Comparison of ENCODE assay signal across 10 mouse cellular contexts in the genomic region with DNA sequence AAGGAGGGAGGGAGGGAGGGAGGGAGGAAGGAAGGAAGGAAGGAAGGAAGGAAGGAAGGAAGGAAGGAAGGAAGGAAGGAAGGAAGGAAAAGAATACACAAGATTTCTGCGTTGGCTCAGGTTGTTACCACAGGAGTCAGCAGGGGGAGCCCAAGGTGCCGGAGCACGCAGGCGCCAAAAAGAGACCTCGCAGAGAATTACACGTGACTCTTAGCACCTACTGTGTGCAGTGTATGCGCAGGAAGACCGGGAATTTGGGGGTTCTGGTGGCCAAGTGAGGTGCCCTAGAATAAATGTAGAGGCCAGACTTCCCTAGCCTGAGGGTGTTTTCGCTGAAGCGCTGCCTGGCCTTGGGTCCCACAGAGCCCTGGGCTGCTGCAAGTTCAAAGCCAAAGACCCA.
DNase-seq lines count a peak whose midpoint lies in the region; ATAC-seq and TF ChIP-seq lines count a peak whose summit lies in the region.
"Had no signal": no experiment of that assay in that cellular context is flagged by ENCODE, and none has a peak within 500 bp of the region (broad histone marks: within the 10 kb centered on the region; RNA-seq: fewer than 3 reads in every experiment).

No protein-coding gene starts in this region.

- no peak for TF ChIP-seq EP300 in stomach, postnatal 0 days (optimal IDR thresholded peaks at IDR 0.05)

- no peaks in the 10 kb centered on the region for H3K36me3 ChIP-seq in intestine, embryonic 14.5 days (ENCODE audit: control insufficient read depth, insufficient read depth, low read length)
- H3K36me3 ChIP-seq in intestine, embryonic 15.5 days = no peaks in the 10 kb centered on the region
- no peaks in the 10 kb centered on the region for H3K36me3 ChIP-seq in neural tube, embryonic 11.5 days (ENCODE audit: control insufficient read depth, insufficient read depth, low read length)
- no peaks in the 10 kb centered on the region for H3K36me3 ChIP-seq in stomach, postnatal 0 days (ENCODE audit: control insufficient read depth, insufficient read depth, low read length)
- H3K36me3 ChIP-seq: heart, embryonic 12.5 days; lung, embryonic 15.5 days had no signal

- 11% methylated on average over 10 of the region's 10 CpGs for WGBS in cerebellum, adult 2 months
- 3% methylated on average over 10 of the region's 10 CpGs for WGBS in intestine, embryonic 14.5 days
- 3% methylated on average over 10 of the region's 10 CpGs for WGBS in intestine, embryonic 15.5 days
- 6% methylated on average over 10 of the region's 10 CpGs for WGBS in neural tube, embryonic 11.5 days
- WGBS in stomach, postnatal 0 days = 4% methylated on average over 10 of the region's 10 CpGs

- H3K9ac ChIP-seq in intestine, embryonic 14.5 days (ENCODE audit: low read length) = no peak overlapping the region
- no peak overlapping the region for H3K9ac ChIP-seq in intestine, embryonic 15.5 days
- no peak overlapping the region for H3K9ac ChIP-seq in neural tube, embryonic 11.5 days (ENCODE audit: low read length)
- H3K9ac ChIP-seq in stomach, postnatal 0 days (ENCODE audit: low read length) = no peak overlapping the region
- H3K9ac ChIP-seq: heart, embryonic 12.5 days; lung, embryonic 15.5 days had no signal

- H3K9me3 ChIP-seq in intestine, embryonic 14.5 days (ENCODE audit: control insufficient read depth, low read length) = no peaks in the 10 kb centered on the region
- no peaks in the 10 kb centered on the region for H3K9me3 ChIP-seq in intestine, embryonic 15.5 days
- no peaks in the 10 kb centered on the region for H3K9me3 ChIP-seq in neural tube, embryonic 11.5 days (ENCODE audit: control insufficient read depth, low read length)
- no peaks in the 10 kb centered on the region for H3K9me3 ChIP-seq in stomach, postnatal 0 days (ENCODE audit: control insufficient read depth, low read length)
- H3K9me3 ChIP-seq: lung, embryonic 15.5 days had no signal

- H3K4me2 ChIP-seq in intestine, embryonic 14.5 days (ENCODE audit: low read length) = no peak overlapping the region
- H3K4me2 ChIP-seq in intestine, embryonic 15.5 days (replicated peaks) = no peak overlapping the region
- no peak overlapping the region for H3K4me2 ChIP-seq in neural tube, embryonic 11.5 days (ENCODE audit: low read depth)
- H3K4me2 ChIP-seq in stomach, postnatal 0 days (replicated peaks; ENCODE audit: low read depth) = no peak overlapping the region
- H3K4me2 ChIP-seq: heart, embryonic 12.5 days; lung, embryonic 15.5 days had no signal

- DNase-seq in cerebellum, adult 2 months = no peak
- DNase-seq in cerebellum, adult 11-12 months = no peak
- DNase-seq in intestine, embryonic 14.5 days (ENCODE audit: low spot score) = peak; percentile 50
- peak; percentile 40 for DNase-seq in neural tube, embryonic 11.5 days (ENCODE audit: low spot score)
- no peak for DNase-seq in neural tube, embryonic 10.5 days (ENCODE audit: extremely low spot score, low spot score)
- DNase-seq in stomach, postnatal 0 days (ENCODE audit: low spot score) = no peak
- DNase-seq in yolk sac, embryonic 10.5 days (ENCODE audit: low spot score) = no peak

- TF ChIP-seq CTCF in cerebellum, adult 2 months (IDR thresholded peaks at IDR 0.05; ENCODE audit: borderline replicate concordance, insufficient read depth, low read depth, low read length) = peak; percentile 46; the same call in 1 of the 2 replicates
- peak; percentile 59 for TF ChIP-seq CTCF in stomach, postnatal 0 days (IDR thresholded peaks at IDR 0.05; ENCODE audit: low read depth)

- no peak for ATAC-seq in intestine, embryonic 14.5 days (replicated peaks; ENCODE audit: low FRiP score, low TSS enrichment, low read depth)
- no peak for ATAC-seq in intestine, embryonic 15.5 days
- no peak for ATAC-seq in neural tube, embryonic 11.5 days (ENCODE audit: insufficient read depth, low FRiP score, low TSS enrichment)
- ATAC-seq in stomach, postnatal 0 days (ENCODE audit: low FRiP score, low TSS enrichment) = no peak

- TF ChIP-seq POLR2A in cerebellum, adult 2 months (IDR thresholded peaks at IDR 0.05; ENCODE audit: borderline replicate concordance, insufficient read depth, low read length) = no peak

- no peaks in the 10 kb centered on the region for H3K27me3 ChIP-seq in cerebellum, adult 2 months (ENCODE audit: control insufficient read depth, insufficient read depth, low read length)
- peaks cover 97% of the 10 kb centered on the region for H3K27me3 ChIP-seq in intestine, embryonic 14.5 days (replicated peaks; ENCODE audit: control insufficient read depth, insufficient read depth, low read length)
- H3K27me3 ChIP-seq in intestine, embryonic 15.5 days (replicated peaks) = peaks cover 86% of the 10 kb centered on the region
- peaks cover 73% of the 10 kb centered on the region for H3K27me3 ChIP-seq in neural tube, embryonic 11.5 days (ENCODE audit: control insufficient read depth, insufficient read depth, low read length)
- peaks cover 5% of the 10 kb centered on the region; the same call in 1 of the 2 replicates for H3K27me3 ChIP-seq in stomach, postnatal 0 days (ENCODE audit: control insufficient read depth, insufficient read depth, low read length)

- H3K27ac ChIP-seq in cerebellum, adult 2 months (ENCODE audit: insufficient read depth, low read length) = no peak overlapping the region
- H3K27ac ChIP-seq in intestine, embryonic 14.5 days (ENCODE audit: low read depth) = no peak overlapping the region
- H3K27ac ChIP-seq in intestine, embryonic 15.5 days = no peak overlapping the region
- H3K27ac ChIP-seq in neural tube, embryonic 11.5 days (ENCODE audit: low read depth, low read length) = no peak overlapping the region
- no peak overlapping the region for H3K27ac ChIP-seq in stomach, postnatal 0 days (replicated peaks)
- H3K27ac ChIP-seq: lung, embryonic 15.5 days had no signal

- H3K4me1 ChIP-seq in cerebellum, adult 2 months (ENCODE audit: control insufficient read depth, insufficient read depth, low read length) = no peaks in the 10 kb centered on the region
- no peaks in the 10 kb centered on the region for H3K4me1 ChIP-seq in intestine, embryonic 14.5 days (replicated peaks; ENCODE audit: control insufficient read depth, insufficient read depth, low read length)
- H3K4me1 ChIP-seq in intestine, embryonic 15.5 days (replicated peaks) = no peaks in the 10 kb centered on the region
- H3K4me1 ChIP-seq in neural tube, embryonic 11.5 days (ENCODE audit: control insufficient read depth, insufficient read depth, low read length) = peaks cover 13% of the 10 kb centered on the region
- no peaks in the 10 kb centered on the region for H3K4me1 ChIP-seq in stomach, postnatal 0 days (replicated peaks; ENCODE audit: control insufficient read depth, insufficient read depth)
- H3K4me1 ChIP-seq: heart, embryonic 12.5 days; lung, embryonic 15.5 days had no signal

- H3K4me3 ChIP-seq in cerebellum, adult 2 months (replicated peaks; ENCODE audit: insufficient read depth, low read depth, low read length) = no peak overlapping the region
- H3K4me3 ChIP-seq in intestine, embryonic 14.5 days (ENCODE audit: low read depth, low read length) = no peak overlapping the region
- no peak overlapping the region for H3K4me3 ChIP-seq in intestine, embryonic 15.5 days (replicated peaks)
- H3K4me3 ChIP-seq in neural tube, embryonic 11.5 days (ENCODE audit: low read depth, low read length) = no peak overlapping the region
- no peak overlapping the region for H3K4me3 ChIP-seq in stomach, postnatal 0 days (ENCODE audit: low read depth, low read length)
- H3K4me3 ChIP-seq: heart, embryonic 12.5 days; lung, embryonic 15.5 days had no signal

Comparison
In these comparisons a context has a peak if more than half of its experiments do, and no peak if none do; other contexts are left out.
1. DNase-seq: peak in intestine, embryonic 14.5 days (single experiment) and neural tube, embryonic 11.5 days (single experiment); none in cerebellum, adult 2 months (0 of 2), cerebellum, adult 11-12 months (single experiment), neural tube, embryonic 10.5 days (single experiment), stomach, postnatal 0 days (single experiment) and yolk sac, embryonic 10.5 days (single experiment).